Mouse (Mus musculus) natural killer cell, adult 2 months (primary cell): ENCODE results near the gene Retreg3.

Experiments used
- DNase-seq, 2 experiments: peaks; one replicate each; pipeline ENCODE4 v3.0.0; 2022; ENCODE audit warnings: low spot score in 2 of 2

The Retreg3 gene

DNA sequence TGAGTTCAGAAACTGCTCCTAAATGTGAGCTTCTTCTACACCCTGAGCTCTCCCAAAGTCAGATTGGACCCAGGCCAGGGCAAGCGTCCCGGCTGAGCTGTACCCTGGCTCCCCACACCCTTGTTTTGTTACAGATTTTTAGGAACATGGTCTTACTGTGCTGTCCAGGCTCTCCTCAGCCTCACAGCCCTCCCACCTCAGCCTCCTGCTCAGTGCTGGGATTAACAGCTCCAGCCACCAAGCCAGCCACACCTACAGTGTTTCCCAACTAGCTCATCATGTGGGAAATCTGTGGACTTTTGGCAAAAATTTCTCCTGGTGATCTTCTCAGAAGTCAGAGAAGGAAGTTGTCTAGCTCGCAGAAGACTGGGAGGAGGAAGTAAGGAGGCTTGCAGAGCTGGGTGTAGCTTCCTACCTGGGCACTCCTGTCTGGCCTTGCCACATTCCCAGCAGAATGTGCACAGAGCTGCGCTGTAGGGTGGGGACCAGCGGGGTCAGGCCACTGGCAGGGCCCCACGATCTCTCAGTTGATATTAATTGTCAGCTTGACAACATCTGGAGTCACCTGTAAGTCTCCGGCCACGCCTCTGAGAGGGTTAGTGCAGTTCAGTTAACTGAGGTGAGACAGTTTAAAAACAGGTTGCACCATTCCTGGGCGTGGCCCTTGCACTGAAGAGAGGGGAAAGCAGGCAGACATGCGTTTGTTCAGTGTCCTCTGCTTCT, 66.8 kb downstream of the Retreg3 start:
- DNase-seq, result no peak

DNA sequence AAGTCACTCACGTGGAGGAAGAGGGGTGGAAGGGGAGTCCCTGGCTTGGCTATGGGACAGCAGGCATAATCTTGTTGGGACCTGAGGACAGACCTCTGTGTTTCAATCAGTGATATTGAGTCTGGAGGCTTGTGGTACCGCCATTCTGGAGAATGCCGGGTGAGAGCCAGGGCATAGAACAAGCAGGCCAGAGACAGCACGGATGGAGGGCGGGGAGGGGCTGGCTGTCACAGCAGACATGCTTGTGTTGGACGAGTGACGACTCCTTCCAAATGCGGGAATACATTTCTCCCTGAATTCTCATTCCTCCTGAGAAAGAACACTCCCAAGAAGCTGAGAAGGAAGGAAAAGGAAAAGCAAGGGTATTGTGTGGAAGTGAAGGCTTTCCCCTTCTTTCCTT, 68.1 kb downstream of the Retreg3 start:
- DNase-seq, result no peak

DNA sequence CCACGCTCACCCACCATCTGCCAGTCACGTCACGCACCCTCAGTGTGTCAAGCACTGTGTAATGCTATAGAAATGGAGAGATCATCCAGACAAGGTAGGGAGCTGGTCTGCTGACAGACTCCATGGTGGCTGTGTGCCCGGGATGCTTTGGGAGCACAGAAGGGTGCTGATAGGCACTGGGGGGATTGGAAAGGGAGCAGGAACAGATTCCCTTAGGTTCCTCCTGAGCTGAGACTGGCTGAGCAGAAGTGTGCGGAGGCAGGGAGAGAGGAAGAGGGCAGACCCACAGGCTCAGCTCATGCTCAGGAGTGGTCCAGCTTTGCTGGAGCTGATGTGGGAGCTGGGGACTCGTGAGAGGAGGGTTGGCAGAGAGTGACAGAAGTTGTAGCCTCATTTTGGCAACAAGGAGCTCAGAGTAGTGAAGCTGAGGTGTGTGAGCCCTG, 68.6 kb downstream of the Retreg3 start:
- no peak for DNase-seq

DNA sequence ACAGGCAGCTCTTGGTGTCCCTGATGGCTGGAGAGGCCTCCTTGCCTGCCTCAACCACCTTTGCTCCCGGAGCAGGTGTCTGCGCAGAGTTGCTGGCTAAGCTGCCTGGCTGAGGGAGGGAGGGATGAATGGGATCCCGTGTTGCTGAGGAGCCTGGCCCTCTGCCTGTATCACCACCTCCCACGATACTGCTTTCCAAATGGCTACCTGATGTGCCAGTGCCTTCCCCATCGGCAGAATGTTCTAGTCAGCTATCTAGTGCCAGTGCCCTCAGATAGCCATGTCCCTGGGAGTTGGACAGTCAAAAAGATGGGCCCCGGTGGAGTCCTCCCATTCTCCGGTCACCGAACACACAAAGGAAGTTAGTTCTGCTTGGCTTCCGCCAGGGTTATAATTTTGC, 69.3 kb downstream of the Retreg3 start:
- no peak for DNase-seq

DNA sequence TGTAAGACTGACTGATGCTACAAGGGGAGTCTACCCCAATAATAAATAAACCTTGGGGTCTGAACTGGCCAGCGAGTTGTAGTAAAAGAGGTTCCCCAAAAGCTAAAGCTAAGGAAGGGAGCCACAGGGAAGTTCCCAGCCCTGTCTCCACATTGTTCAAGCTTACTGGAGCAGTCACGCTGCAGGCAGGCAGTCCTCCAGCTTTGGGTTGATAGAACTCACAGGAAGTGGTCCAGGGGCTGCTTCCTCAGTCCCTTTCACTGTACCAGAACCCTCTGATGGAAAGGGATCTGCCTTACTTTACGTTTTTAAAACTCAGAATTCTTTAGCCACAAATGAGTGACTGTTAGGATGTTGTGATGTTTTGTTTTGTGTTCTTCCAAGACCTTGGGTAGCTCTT, 72.2 kb downstream of the Retreg3 start:
- no peak for DNase-seq

DNA sequence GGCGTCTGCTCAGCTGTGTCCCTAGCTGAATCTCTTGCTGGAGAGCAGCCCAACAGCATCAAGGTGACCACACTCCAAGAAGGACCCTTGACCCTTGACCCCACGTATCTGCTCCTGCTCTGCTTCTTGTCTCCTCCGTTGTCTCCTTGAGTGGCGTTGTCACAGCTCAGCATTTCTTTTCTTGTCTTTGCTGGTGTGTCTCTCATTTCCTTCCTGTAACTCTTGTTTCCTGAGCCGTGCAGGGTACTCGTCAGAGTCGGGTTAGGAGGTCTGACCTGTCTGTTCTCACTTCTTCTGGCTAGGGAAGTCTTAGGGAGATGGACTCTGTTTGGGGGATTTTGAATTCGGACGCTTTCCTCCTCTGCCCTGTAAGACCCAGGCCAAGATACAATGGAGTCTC, 73.3 kb downstream of the Retreg3 start:
- no peak for DNase-seq
